Mouse (Mus musculus) embryonic fibroblast, embryonic 13.5 days (primary cell): ENCODE measurements around the gene Cadm1.

Experiments used
- CTCF ChIP-seq: IDR thresholded peaks from 2 replicates; pipeline ENCODE4 v1.5.1; 2011; ENCODE audit warnings: mild to moderate bottlenecking, control low read depth, low read length, moderate library complexity, borderline replicate concordance; ENCODE audit not compliant: insufficient read depth
- POLR2A ChIP-seq: IDR thresholded peaks from 2 replicates; pipeline ENCODE4 v1.6.1; 2011; ENCODE audit warnings: low read depth, mild to moderate bottlenecking, control low read depth, low read length, moderate library complexity

- TF ChIP-seq CTCF = no peak
- TF ChIP-seq POLR2A = no peak
These were observed 234.9 kb downstream of the Cadm1 start for GRCm38 (mm10) chr9:47764920-47765319.
